Mouse (Mus musculus) embryo, embryonic 9.5 days (tissue): ENCODE measurements at regions not wholly inside any gene's neighbourhood (a gene's known extent, or its start where the extent isn't known, plus 50 kb on each side); places are given as distances from the start of the nearest gene placed in this dataset.

Experiments used
- DNase-seq: peaks from one replicate; pipeline ENCODE4 v3.0.0-alpha.2; 2017; ENCODE audit errors: extremely low spot score

- peak; percentile 9 for DNase-seq
These were observed 239.0 kb upstream of the Id2 start for GRCm38 (mm10) chr12:25335930-25336329.

- DNase-seq: no peak
These were observed 238.1 kb upstream of the Id2 start for GRCm38 (mm10) chr12:25335069-25335468.

GRCm38 (mm10) chr12:25332384-25333035, 235.6 kb upstream of the Id2 start:
- DNase-seq: no peak

- DNase-seq: no peak
These were observed 233.2 kb upstream of the Id2 start for GRCm38 (mm10) chr12:25330004-25330708.

- DNase-seq: no peak
These were observed 229.0 kb upstream of the Id2 start for GRCm38 (mm10) chr12:25325901-25326300.

- no peak for DNase-seq
These were observed 226.2 kb upstream of the Id2 start for GRCm38 (mm10) chr12:25323171-25323570.

- DNase-seq: no peak
These were observed 223.4 kb upstream of the Id2 start for GRCm38 (mm10) chr12:25320262-25320767.

GRCm38 (mm10) chr12:25319846-25320245, 222.9 kb upstream of the Id2 start:
- DNase-seq: no peak

- no peak for DNase-seq
These were observed 221.2 kb upstream of the Id2 start for GRCm38 (mm10) chr12:25318072-25318671.

GRCm38 (mm10) chr12:25315969-25316368, 219.0 kb upstream of the Id2 start:
- no peak for DNase-seq

GRCm38 (mm10) chr12:25313212-25313611, 216.3 kb upstream of the Id2 start:
- no peak for DNase-seq

GRCm38 (mm10) chr12:25312390-25312789, 215.4 kb upstream of the Id2 start:
- no peak for DNase-seq

GRCm38 (mm10) chr12:25311728-25312127, 214.8 kb upstream of the Id2 start:
- no peak for DNase-seq

GRCm38 (mm10) chr12:25310293-25310946, 213.5 kb upstream of the Id2 start:
- DNase-seq: peak; percentile 17

GRCm38 (mm10) chr12:25309234-25309633, 212.3 kb upstream of the Id2 start:
- DNase-seq: no peak

GRCm38 (mm10) chr12:25305764-25306653, 209.1 kb upstream of the Id2 start:
- DNase-seq: no peak

GRCm38 (mm10) chr12:25304820-25305511, 208.0 kb upstream of the Id2 start:
- no peak for DNase-seq

- DNase-seq: no peak
These were observed 206.6 kb upstream of the Id2 start for GRCm38 (mm10) chr12:25303500-25304050.

- no peak for DNase-seq
These were observed 204.0 kb upstream of the Id2 start for GRCm38 (mm10) chr12:25300804-25301390.
